Mouse (Mus musculus) liver, postnatal 0 days (tissue): ENCODE results near the gene Adra1b.

Source experiments
- CTCF ChIP-seq: sonication (generic); IDR thresholded peaks from 2 replicates; pipeline ENCODE4 v1.5.1; 2016; ENCODE audit warnings: antibody characterized with exemption, low read depth
- EP300 ChIP-seq: IDR thresholded peaks from 2 replicates; pipeline ENCODE4 v1.6.1; 2016; ENCODE audit warnings: antibody characterized with exemption, low read depth, mild to moderate bottlenecking

GRCm38 (mm10) chr11:43831530-43831929 lies 69.5 kb downstream of the Adra1b start:
- TF ChIP-seq EP300 (no peak), CTCF (no peak)
